8 mouse cellular contexts compared by ENCODE assay signal in genomic region chr9:123926041-123926440, GRCm38 (mm10). TPM values are rescaled to one million over a fixed set of nuclear protein-coding genes. Genes with fewer than 3 reads are reported as not detected.
DNase-seq lines count a peak whose midpoint lies in the region; ATAC-seq and TF ChIP-seq lines count a peak whose summit lies in the region.
"Not testable (repeated sequence)": the region's sequence is repeated elsewhere in the genome, so short reads cannot be mapped to it uniquely, and the experiment has no call there.

No protein-coding gene starts in this region.

- 5% methylated on average over 5 of the region's 5 CpGs for WGBS in heart, embryonic 15.5 days
- WGBS in kidney, embryonic 16.5 days = 7% methylated on average over 5 of the region's 5 CpGs
- WGBS in liver, embryonic 11.5 days = 7% methylated on average over 5 of the region's 5 CpGs

- H3K27me3 ChIP-seq in heart, embryonic 15.5 days; kidney, embryonic 16.5 days (ENCODE audit: insufficient read depth, low read length); liver, embryonic 11.5 days (replicated peaks; ENCODE audit: control insufficient read depth, insufficient read depth, low read length); myocyte (ENCODE audit: control insufficient read depth, insufficient read depth, insufficient read length); splenic B cell, adult 2 months (ENCODE audit: control insufficient read depth, insufficient read depth, low read length, poor library complexity, severe bottlenecking): not testable (repeated sequence)

- H3K36me3 ChIP-seq in heart, embryonic 15.5 days; kidney, embryonic 16.5 days (ENCODE audit: insufficient read depth, low read length); liver, embryonic 11.5 days (ENCODE audit: control insufficient read depth, insufficient read depth, low read length); myocyte (ENCODE audit: control insufficient read depth, insufficient read depth); splenic B cell, adult 2 months (ENCODE audit: control insufficient read depth, insufficient read depth, low read length, poor library complexity, severe bottlenecking): not testable (repeated sequence)

- H3K4me1 ChIP-seq in heart, embryonic 15.5 days (replicated peaks) = peaks cover 15% of the 10 kb centered on the region
- H3K4me1 ChIP-seq in kidney, embryonic 16.5 days (ENCODE audit: insufficient read depth, low read length) = not testable (repeated sequence)
- peaks cover 28% of the 10 kb centered on the region for H3K4me1 ChIP-seq in liver, embryonic 11.5 days (replicated peaks; ENCODE audit: control insufficient read depth, insufficient read depth, low read length)

- H3K4me3 ChIP-seq in heart, embryonic 15.5 days = peak overlapping the region; percentile 70
- not testable (repeated sequence) for H3K4me3 ChIP-seq in kidney, embryonic 16.5 days (ENCODE audit: low read length)
- peak overlapping the region; percentile 71; the same call in 1 of the 2 replicates for H3K4me3 ChIP-seq in liver, embryonic 11.5 days (ENCODE audit: low read depth, low read length)
- peak overlapping the region; percentile 70 for H3K4me3 ChIP-seq in myocyte

- 0 out of 2 replicates have a peak, but pooled peaks have one; percentile 12 for ATAC-seq in erythroid progenitor cell, adult 5-6 weeks (replicated peaks; ENCODE audit: low FRiP score, poor library complexity, severe bottlenecking)
- ATAC-seq in heart, embryonic 15.5 days (replicated peaks; ENCODE audit: insufficient number of reproducible peaks, insufficient read depth, low FRiP score, low read depth); kidney, embryonic 16.5 days (ENCODE audit: low FRiP score, low TSS enrichment); liver, embryonic 11.5 days (replicated peaks; ENCODE audit: low FRiP score): not testable (repeated sequence)

- not testable (repeated sequence) for H3K27ac ChIP-seq in heart, embryonic 15.5 days; kidney, embryonic 16.5 days (ENCODE audit: low read length); liver, embryonic 11.5 days (ENCODE audit: low read depth, low read length)

- not testable (repeated sequence) for H3K9ac ChIP-seq in heart, embryonic 15.5 days; kidney, embryonic 16.5 days (replicated peaks; ENCODE audit: low read length); liver, embryonic 11.5 days (ENCODE audit: low read depth, low read length)

- H3K4me2 ChIP-seq in heart, embryonic 15.5 days = peak overlapping the region; percentile 93
- H3K4me2 ChIP-seq in kidney, embryonic 16.5 days (replicated peaks; ENCODE audit: low read depth, low read length) = peak overlapping the region; percentile 47; the same call in 1 of the 2 replicates
- H3K4me2 ChIP-seq in liver, embryonic 11.5 days = peak overlapping the region; percentile 95
- H3K4me2 ChIP-seq in myocyte (ENCODE audit: low read depth) = peak overlapping the region; percentile 86

- H3K9me3 ChIP-seq in heart, embryonic 15.5 days (replicated peaks); kidney, embryonic 16.5 days (ENCODE audit: low read length); liver, embryonic 11.5 days (ENCODE audit: control insufficient read depth, low read length): not testable (repeated sequence)

- TF ChIP-seq POLR2A in myocyte (IDR thresholded peaks at IDR 0.05; ENCODE audit: insufficient read length, low read depth) = not testable (repeated sequence)

- DNase-seq in 416B (ENCODE audit: low read depth) = peak; percentile 86
- peak; percentile 95 for DNase-seq in c-Kit-positive CD71-negative TER-119-negative erythroid progenitor cells, embryonic 14.5 days (ENCODE audit: low read depth)
- peak; percentile 42 for DNase-seq in liver, embryonic 11.5 days (ENCODE audit: low spot score)
- peak; percentile 93 for DNase-seq in splenic B cell, adult 2 months (ENCODE audit: low read depth, low spot score)

- not testable (repeated sequence) for H3ac ChIP-seq in myocyte (ENCODE audit: control insufficient read depth, insufficient read length)

- H3K79me2 ChIP-seq in myocyte (ENCODE audit: control insufficient read depth, insufficient read depth) = not testable (repeated sequence)

TF ChIP-seq in myocyte, 11 proteins besides CTCF, POLR2A, EP300 and RAD21:
- peak in 1 of 3 experiments; percentile 20 for TF ChIP-seq MYOD1 (IDR thresholded peaks at IDR 0.05; ENCODE audit: control insufficient read depth in 1 of 3, insufficient read length in 2 of 3, low read depth in 2 of 3)
TF ChIP-seq in myocyte: peak in this region for 1; not testable (repeated sequence) for 10.

RNA-seq across cellular contexts. Expression of gene Ccr1, which starts 42.5 kb away (rescaled TPM):
- total RNA-seq in erythroid progenitor cell, adult 5-6 weeks (2015; ENCODE audit: low replicate concordance) = 7.1 and 24.9 TPM in 2 replicates
- 2.6 and 9.9 TPM in 2 replicates for total RNA-seq in erythroid progenitor cell, adult 5-6 weeks (2017; ENCODE audit: low replicate concordance)
- polyA plus RNA-seq in heart, embryonic 15.5 days (2015; fragmentation: Nextera tagmentation; extraction: Ambion mirVana) = 1.9 TPM in 2 replicates
- 2.0 and 2.5 TPM in 2 replicates for polyA plus RNA-seq in kidney, embryonic 16.5 days (2015; fragmentation: Nextera tagmentation; extraction: Ambion mirVana)
- polyA plus RNA-seq in liver, embryonic 11.5 days (2014; fragmentation: Nextera tagmentation; extraction: Ambion mirVana) = 1.9 and 2.0 TPM in 2 replicates
- polyA plus RNA-seq in myocyte (2012; fragmentation: generic; extraction: Trizol) = not detected

RNA-seq across cellular contexts. Expression of gene Ccr1l1, which starts 52.2 kb away (rescaled TPM):
- 6.7 TPM in 1 of 2 replicates, not detected in the other for total RNA-seq in erythroid progenitor cell, adult 5-6 weeks (2015; ENCODE audit: low replicate concordance)
- 1.0 TPM in 1 of 2 replicates, not detected in the other for total RNA-seq in erythroid progenitor cell, adult 5-6 weeks (2017; ENCODE audit: low replicate concordance)
- polyA plus RNA-seq in heart, embryonic 15.5 days (2015; fragmentation: Nextera tagmentation; extraction: Ambion mirVana) = not detected in 2 replicates
- not detected in 2 replicates for polyA plus RNA-seq in kidney, embryonic 16.5 days (2015; fragmentation: Nextera tagmentation; extraction: Ambion mirVana)
- not detected in 2 replicates for polyA plus RNA-seq in liver, embryonic 11.5 days (2014; fragmentation: Nextera tagmentation; extraction: Ambion mirVana)
- not detected for polyA plus RNA-seq in myocyte (2012; fragmentation: generic; extraction: Trizol)

Comparison
In these comparisons a context has a peak if more than half of its experiments do, and no peak if none do; other contexts are left out.
1. DNase-seq: peak in every context shown above with its lines; median percentile 95 in c-Kit-positive CD71-negative TER-119-negative erythroid progenitor cells, embryonic 14.5 days; 93 in splenic B cell, adult 2 months; 86 in 416B; 42 in liver, embryonic 11.5 days.